Mouse (Mus musculus) cortical plate, adult 2 months (tissue): Measurements from ENCODE around the gene Las1l. TPM values are rescaled to one million over a fixed set of nuclear protein-coding genes. Genes with fewer than 3 reads are reported as not detected.
A peak's percentile ranks its signal among the peaks of the same experiment; 100 is the strongest.
"Not testable (repeated sequence)": the region's sequence is repeated elsewhere in the genome, so short reads cannot be mapped to it uniquely, and the experiment has no call there.

Experiments
- H3K27ac ChIP-seq: fragments of 200-500 bp; 2 replicates; pipeline ENCODE4 v1.5.1; 2012; ENCODE audit warnings: low read length, control low read depth, inconsistent platforms; ENCODE audit not compliant: insufficient read depth
- H3K4me1 ChIP-seq: fragments of 200-500 bp; 2 replicates; pipeline ENCODE4 v1.6.1; 2011; ENCODE audit warnings: low read length; ENCODE audit not compliant: control insufficient read depth, insufficient read depth
- H3K4me3 ChIP-seq: fragments of 200-500 bp; 2 replicates; pipeline ENCODE4 v1.5.1; 2011; ENCODE audit warnings: mild to moderate bottlenecking, low read length, control low read depth; ENCODE audit not compliant: insufficient read depth
- CTCF ChIP-seq: fragments of 200-500 bp; IDR thresholded peaks from 2 replicates; pipeline ENCODE4 v1.5.1; 2011; ENCODE audit warnings: mild to moderate bottlenecking, control low read depth, low read length; ENCODE audit not compliant: insufficient read depth; ENCODE audit errors: extremely low read depth
- POLR2A ChIP-seq: fragments of 200-500 bp; IDR thresholded peaks from 2 replicates; pipeline ENCODE4 v1.6.1; 2011; ENCODE audit warnings: mild to moderate bottlenecking, low read length, control low read depth; ENCODE audit not compliant: insufficient read depth; ENCODE audit errors: extremely low read depth
- polyA plus RNA-seq: library from polyadenylated mRNA; depleted of rRNA; stranded (reverse); fragments of >200 nt; gene quantifications from 2 replicates; pipeline ENCODE4 v1.2.3, GENCODE M21; 2012; rRNA removed

The Las1l gene
- polyA plus RNA-seq, 1 experiment, result 55.4 TPM

DNA sequence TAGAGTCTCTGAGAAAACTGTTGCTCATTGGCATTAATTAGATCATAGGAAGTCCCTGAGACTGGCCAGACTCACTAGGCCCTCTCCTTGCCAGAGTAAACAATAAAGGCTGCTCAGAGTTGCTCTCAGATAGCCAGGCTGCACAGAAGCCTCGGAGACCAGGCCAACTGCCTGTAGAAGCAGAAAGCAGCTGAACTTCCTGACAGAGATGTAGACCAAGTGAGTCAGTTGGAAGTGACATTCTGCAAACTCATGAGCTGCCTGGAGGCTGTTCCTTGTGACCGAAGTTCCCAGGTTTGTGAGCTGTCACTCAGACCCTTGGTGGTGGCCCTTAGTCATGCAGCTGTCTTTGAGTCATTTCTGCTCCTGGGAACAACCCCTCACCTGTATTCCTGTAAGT lies 6.6 kb upstream of the Las1l start:
- no peak overlapping the region for H3K27ac ChIP-seq
- no peaks in the 10 kb centered on the region for H3K4me1 ChIP-seq
- no peak overlapping the region for H3K4me3 ChIP-seq
- TF ChIP-seq POLR2A (no peak), CTCF (no peak)

DNA sequence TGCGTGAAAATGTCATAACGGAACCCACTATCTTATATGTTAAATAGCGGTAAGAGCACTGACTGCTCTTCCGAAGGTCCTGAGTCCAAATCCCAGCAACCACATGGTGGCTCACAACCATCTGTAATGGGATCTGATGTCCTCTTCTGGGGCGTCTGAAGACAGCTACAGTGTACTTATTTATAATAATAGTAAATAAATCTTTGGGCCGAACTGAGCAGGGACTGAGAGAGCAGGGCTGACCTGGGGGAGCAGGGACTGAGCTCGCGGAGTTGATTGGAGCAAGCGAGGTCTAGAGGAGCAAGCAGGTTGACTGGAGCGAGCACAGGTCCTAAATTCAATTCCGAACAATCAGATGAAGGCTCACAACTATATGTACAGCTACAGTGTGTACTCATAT lies 699 bp upstream of the Las1l start:
- H3K4me1 ChIP-seq, H3K27ac ChIP-seq: not testable (repeated sequence)
- 0 out of 2 replicates have a peak overlapping the region, but pooled peaks have one; percentile 4 for H3K4me3 ChIP-seq

DNA sequence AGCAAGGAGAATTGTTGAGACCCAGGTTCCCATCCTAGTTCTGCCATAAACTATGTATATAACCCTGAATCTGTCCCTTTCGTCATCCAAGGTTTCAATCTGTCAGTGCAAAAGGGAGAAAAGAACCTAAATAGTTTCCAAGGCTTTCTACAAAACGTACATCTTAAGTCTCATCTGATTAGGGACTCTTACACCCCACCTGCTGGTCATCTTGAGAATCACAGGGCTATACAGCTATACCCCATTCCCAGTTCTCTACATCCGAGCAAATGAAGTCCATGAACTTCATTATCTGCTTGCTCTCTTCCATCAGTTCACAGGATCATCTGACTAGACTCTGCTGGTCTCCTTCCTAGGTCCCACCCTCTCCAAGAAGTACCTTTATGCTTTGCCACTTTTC lies 6.0 kb downstream of the Las1l start:
- H3K4me1 ChIP-seq, result no peaks in the 10 kb centered on the region; the same call in 1 of the 2 replicates
- H3K4me3 ChIP-seq, result no peak overlapping the region
- H3K27ac ChIP-seq, result no peak overlapping the region
- TF ChIP-seq POLR2A (no peak), CTCF (peak; percentile 17; the same call in 1 of the 2 replicates)

DNA sequence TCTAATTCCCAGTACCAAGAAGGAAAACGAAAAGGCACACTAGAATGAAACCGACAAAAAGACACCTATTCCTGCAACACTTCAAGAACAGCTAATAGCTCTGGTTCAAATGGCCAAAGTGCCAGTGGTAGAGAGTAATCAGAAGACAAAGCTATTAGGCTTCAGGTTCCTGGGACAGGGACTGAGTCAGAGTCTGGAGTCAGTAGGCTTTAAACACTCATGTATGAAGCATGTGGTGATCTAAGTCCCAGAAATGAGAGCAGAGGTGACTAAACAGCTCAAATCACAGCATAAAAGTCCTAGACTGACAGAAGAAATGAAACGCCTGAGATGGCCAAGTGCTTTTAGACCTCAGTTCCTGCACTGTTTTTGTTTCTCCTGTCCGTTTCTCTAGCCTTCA lies 8.6 kb downstream of the Las1l start:
- no peak overlapping the region for H3K4me3 ChIP-seq
- TF ChIP-seq POLR2A (no peak), CTCF (no peak)
- no peaks in the 10 kb centered on the region for H3K4me1 ChIP-seq
- H3K27ac ChIP-seq, result no peak overlapping the region

DNA sequence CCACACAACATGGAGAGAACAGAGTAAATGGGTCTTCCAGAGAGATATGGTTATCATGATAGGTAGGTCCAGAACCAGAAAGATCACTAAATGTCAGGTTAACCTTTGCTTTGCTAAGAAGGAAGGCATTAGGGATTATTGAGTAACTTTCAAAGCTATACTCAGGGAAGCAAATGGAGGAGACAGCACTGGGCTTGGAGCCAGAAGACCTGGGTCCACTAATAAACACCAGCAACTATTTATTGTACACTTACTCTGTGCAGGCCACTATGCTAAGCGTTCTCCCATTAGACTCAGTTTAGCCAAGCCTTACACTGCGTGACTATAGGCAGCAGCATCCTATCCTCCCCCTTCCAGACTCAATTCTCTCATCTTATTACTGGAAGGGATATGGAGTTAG lies 11.3 kb downstream of the Las1l start:
- Histone ChIP-seq H3K4me3 (no peak overlapping the region), H3K4me1 (no peaks in the 10 kb centered on the region), H3K27ac (no peak overlapping the region)
- TF ChIP-seq CTCF (no peak), POLR2A (no peak)

DNA sequence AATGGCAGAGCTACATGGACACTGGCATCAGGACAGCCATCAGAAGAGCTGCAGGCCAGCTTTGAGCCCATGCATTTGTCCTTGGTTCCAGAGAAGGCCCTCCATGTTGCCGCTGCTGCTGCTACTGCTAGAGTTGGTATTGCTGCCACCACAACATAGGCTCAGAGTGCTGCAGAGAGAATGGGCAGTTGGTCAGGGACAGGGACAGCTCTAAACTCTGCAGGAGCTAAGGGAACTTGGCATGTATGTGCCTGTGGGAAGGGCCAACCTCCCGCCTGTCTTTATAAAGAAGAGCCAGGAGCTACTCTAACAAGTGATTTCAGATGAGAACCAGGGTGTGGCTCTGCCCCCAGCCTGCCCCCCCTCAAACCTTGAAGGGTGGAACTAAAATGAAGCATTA lies 21.3 kb downstream of the Las1l start:
- H3K4me1 ChIP-seq, result no peaks in the 10 kb centered on the region
- H3K27ac ChIP-seq, result no peak overlapping the region
- no peak overlapping the region for H3K4me3 ChIP-seq
- TF ChIP-seq CTCF (no peak), POLR2A (no peak)

DNA sequence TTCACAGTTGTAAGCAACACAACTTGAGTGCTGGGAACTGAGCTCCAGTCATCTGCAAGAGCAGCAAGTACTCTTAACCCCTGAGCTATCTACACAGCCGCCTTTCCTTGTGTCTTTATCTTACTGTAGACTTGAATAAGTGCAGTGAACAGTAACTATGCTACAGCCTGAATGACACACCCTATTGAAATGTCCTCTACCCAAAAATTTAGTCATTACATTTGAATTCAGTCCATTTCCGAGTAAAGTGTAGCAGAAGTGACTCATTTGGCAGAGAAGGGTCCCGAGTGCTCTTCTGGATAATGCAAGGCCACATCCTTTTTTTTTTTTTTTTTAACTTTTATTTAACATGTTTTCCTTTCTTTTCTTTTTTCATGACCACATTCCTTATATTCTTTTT lies 54.0 kb downstream of the Las1l start:
- no peak for TF ChIP-seq CTCF
- TF ChIP-seq POLR2A, result no peak
- H3K27ac ChIP-seq, result no peak overlapping the region
- no peak overlapping the region for H3K4me3 ChIP-seq
- no peaks in the 10 kb centered on the region for H3K4me1 ChIP-seq

Other genes starting within 250 kb of the Las1l start
- gene Zc3h12b, start 245.3 kb downstream of the Las1l start, polyA plus RNA-seq, result 9.9 and 10.5 TPM in 2 replicates
- 22.9 and 24.4 TPM in 2 replicates for gene Msn, start 139.1 kb upstream of the Las1l start, polyA plus RNA-seq